In the genomic region with DNA sequence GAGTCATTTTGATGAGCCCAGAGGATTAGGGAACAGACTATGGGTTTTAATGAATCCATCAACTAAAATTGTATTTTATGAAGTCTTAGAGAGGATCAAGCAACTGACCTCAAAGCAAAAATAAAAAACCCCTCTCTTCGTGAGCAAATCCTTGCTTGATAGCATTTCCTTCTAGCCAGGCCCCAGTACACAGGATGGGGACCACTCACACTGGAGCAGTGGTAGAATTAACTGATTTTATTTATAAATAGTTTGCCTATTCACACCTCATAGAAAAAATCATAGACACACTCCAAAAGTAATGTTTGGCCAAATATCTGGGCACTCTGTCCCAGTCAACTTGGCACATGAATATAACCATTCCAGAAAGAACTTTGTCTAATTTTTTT, we compare ENCODE assay signal across 20 mouse cellular contexts.
DNase-seq lines count a peak whose midpoint lies in the region; ATAC-seq lines count a peak whose summit lies in the region.
"Had no signal": no experiment of that assay in that cellular context is flagged by ENCODE, and none has a peak within 500 bp of the region (broad histone marks: within the 10 kb centered on the region; RNA-seq: fewer than 3 reads in every experiment).

No protein-coding gene starts in this region.

- H3K27ac ChIP-seq in forebrain, embryonic 10.5 days, result peak overlapping the region; percentile 60; the same call in 1 of the 2 replicates
- H3K27ac ChIP-seq in forebrain, embryonic 16.5 days (ENCODE audit: low read length), result no peak overlapping the region
- peak overlapping the region; percentile 66; the same call in 1 of the 2 replicates for H3K27ac ChIP-seq in embryonic facial prominence, embryonic 10.5 days (replicated peaks)
- no peak overlapping the region for H3K27ac ChIP-seq in forebrain, embryonic 11.5 days (ENCODE audit: low read depth, low read length)
- H3K27ac ChIP-seq in limb, embryonic 11.5 days (replicated peaks; ENCODE audit: low read depth, low read length), result 0 out of 2 replicates have a peak overlapping the region, but pooled peaks have one; percentile 10
- H3K27ac ChIP-seq: layer of hippocampus, adult 2 months; liver, embryonic 13.5 days; lung, embryonic 15.5 days; macrophage; neural tube, embryonic 13.5 days had no signal

- peaks cover 30% of the 10 kb centered on the region for H3K4me1 ChIP-seq in forebrain, embryonic 10.5 days
- H3K4me1 ChIP-seq in forebrain, embryonic 16.5 days (replicated peaks; ENCODE audit: control insufficient read depth, insufficient read depth, low read length), result peaks cover 9% of the 10 kb centered on the region
- peaks cover 27% of the 10 kb centered on the region for H3K4me1 ChIP-seq in embryonic facial prominence, embryonic 10.5 days
- 0 out of 2 replicates have a peak, but pooled peaks cover 2% of the 10 kb centered on the region for H3K4me1 ChIP-seq in forebrain, embryonic 11.5 days (replicated peaks; ENCODE audit: control insufficient read depth, insufficient read depth, low read length)
- peaks cover 2% of the 10 kb centered on the region; the same call in 1 of the 2 replicates for H3K4me1 ChIP-seq in limb, embryonic 11.5 days (ENCODE audit: control insufficient read depth, insufficient read depth, low read length)
- H3K4me1 ChIP-seq: liver, embryonic 13.5 days had no signal

- no peak overlapping the region for H3K4me2 ChIP-seq in forebrain, embryonic 16.5 days (ENCODE audit: low read length)
- H3K4me2 ChIP-seq in forebrain, embryonic 11.5 days (ENCODE audit: low read depth, low read length, severe bottlenecking), result no peak overlapping the region
- H3K4me2 ChIP-seq in limb, embryonic 11.5 days (ENCODE audit: low read depth, severe bottlenecking), result no peak overlapping the region
- H3K4me2 ChIP-seq: liver, embryonic 13.5 days; lung, embryonic 15.5 days; neural tube, embryonic 13.5 days had no signal

- H3K4me3 ChIP-seq in forebrain, embryonic 10.5 days, result no peak overlapping the region; the same call in 1 of the 2 replicates
- no peak overlapping the region for H3K4me3 ChIP-seq in forebrain, embryonic 16.5 days (replicated peaks; ENCODE audit: low read length)
- no peak overlapping the region for H3K4me3 ChIP-seq in embryonic facial prominence, embryonic 10.5 days
- no peak overlapping the region for H3K4me3 ChIP-seq in forebrain, embryonic 11.5 days (ENCODE audit: low read depth, low read length)
- H3K4me3 ChIP-seq in limb, embryonic 11.5 days (ENCODE audit: low read depth, low read length), result no peak overlapping the region
- H3K4me3 ChIP-seq: erythroblast, embryonic 14.5 days; layer of hippocampus, adult 2 months; liver, embryonic 13.5 days; lung, embryonic 15.5 days; neural tube, embryonic 13.5 days had no signal

- no peak overlapping the region for H3K9ac ChIP-seq in forebrain, embryonic 16.5 days (replicated peaks; ENCODE audit: low read depth, low read length)
- no peak overlapping the region for H3K9ac ChIP-seq in forebrain, embryonic 11.5 days (ENCODE audit: low read length)
- H3K9ac ChIP-seq in limb, embryonic 11.5 days (ENCODE audit: low read length), result no peak overlapping the region
- H3K9ac ChIP-seq: liver, embryonic 13.5 days; lung, embryonic 15.5 days; neural tube, embryonic 13.5 days had no signal

- 11% methylated on average over 1 of the region's 1 CpGs for WGBS in forebrain, embryonic 10.5 days
- WGBS in forebrain, embryonic 16.5 days, result 7% methylated on average over 1 of the region's 1 CpGs
- WGBS in embryonic facial prominence, embryonic 10.5 days, result 39% methylated on average over 1 of the region's 1 CpGs
- 13% methylated on average over 1 of the region's 1 CpGs for WGBS in forebrain, embryonic 11.5 days
- 31% methylated on average over 1 of the region's 1 CpGs for WGBS in limb, embryonic 11.5 days

- no peak for DNase-seq in forebrain, embryonic 10.5 days (ENCODE audit: extremely low spot score, low spot score)
- no peak for DNase-seq in embryonic facial prominence, embryonic 10.5 days (ENCODE audit: low spot score)
- no peak for DNase-seq in forebrain, embryonic 11.5 days (ENCODE audit: low spot score)
- DNase-seq in limb, embryonic 11.5 days (ENCODE audit: low spot score), result no peak
- DNase-seq in right cerebral cortex, postnatal 10 days (ENCODE audit: low spot score in 2 of 2), result no peak
- no peak for DNase-seq in urinary bladder, postnatal 10 days (ENCODE audit: low spot score)
- DNase-seq in ovary, postnatal 10 days (ENCODE audit: low spot score), result no peak
- DNase-seq: adrenal gland, adult 8-10 months; cerebellum, postnatal 10 days; gastrocnemius, postnatal 14 days; kidney, adult 2 months; kidney, postnatal 14 days; liver, embryonic 13.5 days; right cerebral cortex, postnatal 25 days had no signal

- no peaks in the 10 kb centered on the region for H3K9me3 ChIP-seq in forebrain, embryonic 10.5 days
- H3K9me3 ChIP-seq in forebrain, embryonic 16.5 days (ENCODE audit: control insufficient read depth, low read length), result no peaks in the 10 kb centered on the region
- no peaks in the 10 kb centered on the region for H3K9me3 ChIP-seq in embryonic facial prominence, embryonic 10.5 days
- no peaks in the 10 kb centered on the region for H3K9me3 ChIP-seq in forebrain, embryonic 11.5 days (ENCODE audit: control insufficient read depth, low read length)
- no peaks in the 10 kb centered on the region for H3K9me3 ChIP-seq in limb, embryonic 11.5 days (ENCODE audit: control insufficient read depth, low read length)
- H3K9me3 ChIP-seq: liver, embryonic 13.5 days; lung, embryonic 15.5 days; neural tube, embryonic 13.5 days had no signal

- no peaks in the 10 kb centered on the region for H3K36me3 ChIP-seq in forebrain, embryonic 10.5 days (replicated peaks)
- H3K36me3 ChIP-seq in forebrain, embryonic 16.5 days (ENCODE audit: control insufficient read depth, insufficient read depth), result no peaks in the 10 kb centered on the region
- no peaks in the 10 kb centered on the region for H3K36me3 ChIP-seq in embryonic facial prominence, embryonic 10.5 days (replicated peaks)
- no peaks in the 10 kb centered on the region for H3K36me3 ChIP-seq in forebrain, embryonic 11.5 days (ENCODE audit: control insufficient read depth, insufficient read depth, low read length)
- H3K36me3 ChIP-seq in limb, embryonic 11.5 days (ENCODE audit: control insufficient read depth, insufficient read depth, low read length), result no peaks in the 10 kb centered on the region
- H3K36me3 ChIP-seq: liver, embryonic 13.5 days; lung, embryonic 15.5 days; neural tube, embryonic 13.5 days had no signal

- no peak; the same call in 1 of the 2 replicates for ATAC-seq in forebrain, embryonic 16.5 days
- ATAC-seq in forebrain, embryonic 11.5 days (replicated peaks; ENCODE audit: low FRiP score), result peak; percentile 64
- ATAC-seq in limb, embryonic 11.5 days (ENCODE audit: insufficient number of reproducible peaks, low FRiP score, low TSS enrichment, low read depth), result no peak

- peaks cover 27% of the 10 kb centered on the region for H3K27me3 ChIP-seq in forebrain, embryonic 10.5 days (ENCODE audit: poor library complexity, severe bottlenecking)
- no peaks in the 10 kb centered on the region for H3K27me3 ChIP-seq in forebrain, embryonic 16.5 days (replicated peaks; ENCODE audit: control insufficient read depth, insufficient read depth, low read length)
- no peaks in the 10 kb centered on the region for H3K27me3 ChIP-seq in embryonic facial prominence, embryonic 10.5 days (replicated peaks; ENCODE audit: low read depth, poor library complexity, severe bottlenecking)
- H3K27me3 ChIP-seq in forebrain, embryonic 11.5 days (ENCODE audit: control insufficient read depth, insufficient read depth, low read length), result no peaks in the 10 kb centered on the region
- no peaks in the 10 kb centered on the region for H3K27me3 ChIP-seq in limb, embryonic 11.5 days (ENCODE audit: control insufficient read depth, insufficient read depth, low read length)
- H3K27me3 ChIP-seq: liver, embryonic 13.5 days; lung, embryonic 15.5 days; neural tube, embryonic 13.5 days had no signal

Comparison
In these comparisons a context has a peak if more than half of its experiments do, and no peak if none do; other contexts are left out.
1. H3K27ac ChIP-seq: peak in forebrain, embryonic 10.5 days (single experiment), embryonic facial prominence, embryonic 10.5 days (single experiment) and limb, embryonic 11.5 days (single experiment); none in forebrain, embryonic 16.5 days (single experiment) and forebrain, embryonic 11.5 days (single experiment).